Mouse (Mus musculus): Measurements from ENCODE around the gene Supt6.

DNA sequence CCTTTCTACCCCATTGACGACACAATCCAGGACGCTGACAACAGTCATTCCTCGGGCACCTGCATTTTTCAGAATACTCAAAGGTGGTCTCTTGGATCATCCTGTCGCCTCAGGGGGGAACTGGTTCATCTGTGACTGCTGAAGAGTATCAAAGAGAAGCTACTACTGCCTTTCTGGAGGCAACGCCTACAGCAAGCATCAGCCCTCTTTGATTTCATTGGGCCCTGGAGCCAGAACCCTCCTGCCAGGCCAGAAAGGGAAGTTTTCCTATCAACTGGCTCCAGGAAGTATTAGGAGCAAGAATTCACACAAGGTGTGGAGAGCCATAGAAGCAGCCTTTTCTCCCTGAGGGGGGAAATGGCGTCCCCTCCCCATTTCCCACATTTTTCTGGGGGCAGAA, 79.1 kb downstream of the Supt6 start:
- no peak for TF ChIP-seq CTCF (IDR thresholded peaks at IDR 0.05; ENCODE audit: low read depth, low read length)
- TF ChIP-seq POLR2A (IDR thresholded peaks at IDR 0.05; ENCODE audit: extremely low read depth, insufficient read depth, low read length) = no peak

Measured in liver, adult 2 months (tissue).